Mouse (Mus musculus) megakaryocyte, embryonic 14.5 days (primary cell): Measurements from ENCODE around the gene Bloc1s3.

Experiments used
- FLI1 ChIP-seq: IDR thresholded peaks from 2 replicates; pipeline ENCODE4 v1.6.1; 2012; ENCODE audit warnings: low read length, inconsistent platforms, mixed read lengths
- GATA1 ChIP-seq: IDR thresholded peaks from 3 replicates; pipeline ENCODE4 v1.6.1; 2012; ENCODE audit warnings: mixed read lengths, low read length, inconsistent platforms, borderline replicate concordance

GRCm38 (mm10) chr7:19546007-19546406, 37.8 kb upstream of the Bloc1s3 start:
- TF ChIP-seq GATA1: no peak
- TF ChIP-seq FLI1: no peak
